Mouse (Mus musculus) forebrain, embryonic 10.5 days (tissue): ENCODE measurements at regions not wholly inside any gene's neighbourhood (a gene's known extent, or its start where the extent isn't known, plus 50 kb on each side); places are given as distances from the start of the nearest gene placed in this dataset.

Source experiments
- DNase-seq: peaks from one replicate; pipeline ENCODE4 v3.0.0-alpha.2; 2017; ENCODE audit warnings: low spot score; ENCODE audit errors: extremely low spot score
- H3K27ac ChIP-seq: fragments of 300-500 bp; sonication (generic); 2 replicates; pipeline ENCODE4 v1.5.1; 2016; ENCODE audit warnings: mild to moderate bottlenecking
- H3K27me3 ChIP-seq: fragments of 300-500 bp; sonication (generic); 2 replicates; pipeline ENCODE4 v1.6.1; 2016; ENCODE audit warnings: mild to moderate bottlenecking; ENCODE audit not compliant: poor library complexity, severe bottlenecking
- H3K36me3 ChIP-seq: fragments of 300-500 bp; sonication (generic); replicated peaks from 2 replicates; pipeline ENCODE4 v1.6.1; 2016; ENCODE audit warnings: mild to moderate bottlenecking, moderate library complexity
- H3K4me1 ChIP-seq: fragments of 300-500 bp; sonication (generic); 2 replicates; pipeline ENCODE4 v1.6.1; 2016
- H3K4me3 ChIP-seq: fragments of 300-500 bp; sonication (generic); 2 replicates; pipeline ENCODE4 v1.5.1; 2016; ENCODE audit warnings: mild to moderate bottlenecking, moderate library complexity
- H3K9me3 ChIP-seq: fragments of 300-500 bp; sonication (generic); 2 replicates; pipeline ENCODE4 v1.6.1; 2016; ENCODE audit warnings: mild to moderate bottlenecking, moderate library complexity
- WGBS: fragments of 180-500 bp; shearing (Covaris S2); methylation state at CpG from one replicate; pipeline ENCODE4 v1.1.7; 2016; 5-methylcytosine and 5-hydroxymethylcytosine counted together

DNA sequence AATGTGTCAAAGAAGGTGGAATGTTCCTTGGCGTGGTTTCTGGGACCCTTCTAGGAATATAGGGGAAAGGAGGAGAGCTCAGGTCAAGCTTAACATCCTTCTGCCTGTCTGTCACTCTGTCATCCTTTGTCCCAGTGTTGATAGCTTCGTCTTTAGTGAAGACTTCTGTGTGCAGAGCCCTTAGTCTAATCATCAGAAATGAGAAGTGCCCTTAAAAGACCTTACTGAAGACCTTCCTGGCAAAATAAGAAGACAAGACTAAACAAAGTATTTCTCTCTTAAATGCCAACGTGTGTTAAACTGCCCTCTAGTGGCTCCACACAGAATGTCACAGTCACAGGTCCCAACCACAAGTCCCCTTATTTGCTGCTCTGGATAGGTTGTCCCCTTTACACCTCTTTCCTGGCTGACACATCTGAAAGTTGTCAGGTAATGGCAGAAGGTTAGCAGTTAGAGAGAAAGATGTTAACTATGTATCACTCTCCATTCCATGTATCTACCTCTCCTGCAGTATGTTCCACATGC is 1914.8 kb upstream of the Lrrc6 start:
- H3K27me3 ChIP-seq, result no peaks in the 10 kb centered on the region
- 37% methylated on average over 3 of the region's 3 CpGs for WGBS
- no peak for DNase-seq

DNA sequence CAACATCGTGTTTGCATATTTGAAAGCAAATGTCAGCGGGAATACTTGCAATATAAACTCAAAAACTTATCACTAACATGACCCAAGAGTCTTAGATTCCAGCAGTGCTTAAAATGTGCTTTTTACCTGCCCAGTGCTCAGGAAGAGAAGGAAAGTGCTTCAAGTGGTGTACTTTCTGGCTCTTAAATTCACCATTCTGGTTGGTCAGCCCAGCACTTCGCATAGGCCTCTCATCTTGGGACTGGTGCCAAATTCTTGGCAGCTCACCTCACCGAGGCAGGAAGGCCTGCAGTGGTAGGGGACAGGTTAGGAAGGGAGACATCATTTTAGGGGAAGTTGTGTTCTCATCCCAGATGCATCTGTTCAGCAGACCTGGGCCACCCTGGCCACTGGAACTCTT is 1913.3 kb upstream of the Lrrc6 start:
- Histone ChIP-seq H3K4me1 (0 out of 2 replicates have a peak, but pooled peaks cover 3% of the 10 kb centered on the region), H3K36me3 (no peaks in the 10 kb centered on the region), H3K27ac (no peak overlapping the region), H3K4me3 (no peak overlapping the region), H3K9me3 (no peaks in the 10 kb centered on the region), H3K27me3 (no peaks in the 10 kb centered on the region)
- WGBS, result 71% methylated on average over 4 of the region's 4 CpGs
- DNase-seq, result no peak

More for the DNA sequence above, 1914.8 kb upstream of the Lrrc6 start:
- H3K27ac ChIP-seq, result no peak overlapping the region
- 0 out of 2 replicates have a peak, but pooled peaks cover 3% of the 10 kb centered on the region for H3K4me1 ChIP-seq
- no peaks in the 10 kb centered on the region for H3K9me3 ChIP-seq
- H3K36me3 ChIP-seq, result no peaks in the 10 kb centered on the region
- no peak overlapping the region for H3K4me3 ChIP-seq

GRCm38 (mm10) chr15:68412697-68413096 is 1912.0 kb upstream of the Lrrc6 start:
- Histone ChIP-seq H3K4me3 (no peak overlapping the region), H3K9me3 (no peaks in the 10 kb centered on the region), H3K36me3 (no peaks in the 10 kb centered on the region), H3K27ac (no peak overlapping the region), H3K4me1 (0 out of 2 replicates have a peak, but pooled peaks cover 3% of the 10 kb centered on the region), H3K27me3 (no peaks in the 10 kb centered on the region)
- WGBS, result 92% methylated on average over 2 of the region's 2 CpGs
- no peak for DNase-seq

- Histone ChIP-seq H3K4me3 (no peak overlapping the region), H3K36me3 (no peaks in the 10 kb centered on the region), H3K9me3 (no peaks in the 10 kb centered on the region), H3K4me1 (0 out of 2 replicates have a peak, but pooled peaks cover 2% of the 10 kb centered on the region), H3K27me3 (no peaks in the 10 kb centered on the region), H3K27ac (no peak overlapping the region)
- 88% methylated on average over 3 of the region's 3 CpGs for WGBS
- DNase-seq, result no peak
Measured at GRCm38 (mm10) chr15:68412156-68412555, 1911.4 kb upstream of the Lrrc6 start.

DNA sequence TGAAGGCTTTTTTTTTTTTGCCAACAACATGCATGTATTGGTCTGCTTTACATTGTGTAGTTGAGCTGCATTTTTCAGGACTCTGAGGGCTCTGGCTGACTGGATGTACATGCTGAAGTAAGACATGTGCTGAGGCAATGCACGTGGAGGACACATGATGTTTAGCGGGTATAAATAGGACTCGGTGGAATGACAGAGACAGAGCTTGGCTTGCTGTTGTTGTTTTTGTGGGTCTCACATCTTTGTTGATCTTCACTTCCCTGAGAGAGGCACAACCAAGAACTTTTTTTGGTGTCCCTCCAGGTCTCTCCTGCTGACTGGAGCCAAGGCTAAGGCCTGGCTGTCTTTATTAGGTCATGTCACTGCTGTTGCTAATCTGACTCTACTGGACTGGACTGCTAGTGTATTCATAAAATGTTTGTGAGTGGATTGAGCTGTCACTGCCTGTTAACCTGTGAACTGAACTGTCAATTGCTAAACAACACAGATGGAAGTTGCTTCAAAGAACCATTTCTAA is 1902.9 kb upstream of the Lrrc6 start:
- Histone ChIP-seq H3K4me3 (no peak overlapping the region), H3K36me3 (no peaks in the 10 kb centered on the region), H3K27me3 (no peaks in the 10 kb centered on the region), H3K4me1 (no peaks in the 10 kb centered on the region), H3K9me3 (no peaks in the 10 kb centered on the region), H3K27ac (no peak overlapping the region)
- 90% methylated on average over 3 of the region's 3 CpGs for WGBS
- no peak for DNase-seq

DNA sequence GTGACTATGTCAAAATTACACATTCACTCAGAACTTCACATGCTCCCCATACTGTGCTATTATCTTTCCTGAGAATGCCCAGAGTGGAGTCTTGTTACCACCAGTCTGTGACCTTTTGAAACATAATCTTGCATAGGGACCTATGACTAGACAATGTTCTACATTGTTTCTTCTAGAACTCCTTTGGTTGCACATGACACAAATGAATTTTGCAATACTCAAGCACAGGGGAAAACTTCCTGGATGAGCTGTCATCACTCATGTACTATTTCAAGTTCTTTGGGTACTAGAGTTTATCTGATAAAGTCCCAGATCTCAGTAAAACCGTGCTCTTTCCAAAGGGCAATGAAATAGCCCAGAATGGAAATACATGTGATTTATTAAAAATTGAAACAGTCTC is 1901.0 kb upstream of the Lrrc6 start:
- 75% methylated on average over 1 of the region's 1 CpGs for WGBS
- no peak for DNase-seq
- H3K36me3 ChIP-seq, result no peaks in the 10 kb centered on the region
- no peaks in the 10 kb centered on the region for H3K9me3 ChIP-seq
- H3K4me1 ChIP-seq, result no peaks in the 10 kb centered on the region
- no peak overlapping the region for H3K4me3 ChIP-seq
- no peak overlapping the region for H3K27ac ChIP-seq
- H3K27me3 ChIP-seq, result no peaks in the 10 kb centered on the region

DNA sequence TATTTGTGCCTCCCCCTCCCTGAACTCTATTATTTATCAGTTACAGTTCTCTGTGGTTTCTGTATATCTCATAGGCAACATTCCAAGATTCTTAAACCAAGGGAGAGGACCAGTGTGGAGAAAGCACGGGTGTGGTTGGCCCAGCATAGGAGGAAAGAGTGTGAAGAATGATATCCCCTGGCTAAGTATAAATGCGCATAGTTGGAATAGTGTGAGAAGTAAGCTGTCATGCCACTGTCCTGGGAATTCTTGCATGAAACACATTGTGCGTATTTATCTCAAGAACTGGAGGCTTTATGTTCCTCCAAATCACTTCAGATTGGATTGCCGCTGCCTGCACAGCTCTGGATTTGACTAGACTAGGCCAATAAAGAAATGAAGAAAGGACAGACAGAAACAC is 1900.3 kb upstream of the Lrrc6 start:
- Histone ChIP-seq H3K27ac (no peak overlapping the region), H3K9me3 (no peaks in the 10 kb centered on the region), H3K4me3 (no peak overlapping the region), H3K4me1 (no peaks in the 10 kb centered on the region), H3K27me3 (no peaks in the 10 kb centered on the region), H3K36me3 (no peaks in the 10 kb centered on the region)
- WGBS, result 93% methylated on average over 4 of the region's 4 CpGs
- no peak for DNase-seq

DNA sequence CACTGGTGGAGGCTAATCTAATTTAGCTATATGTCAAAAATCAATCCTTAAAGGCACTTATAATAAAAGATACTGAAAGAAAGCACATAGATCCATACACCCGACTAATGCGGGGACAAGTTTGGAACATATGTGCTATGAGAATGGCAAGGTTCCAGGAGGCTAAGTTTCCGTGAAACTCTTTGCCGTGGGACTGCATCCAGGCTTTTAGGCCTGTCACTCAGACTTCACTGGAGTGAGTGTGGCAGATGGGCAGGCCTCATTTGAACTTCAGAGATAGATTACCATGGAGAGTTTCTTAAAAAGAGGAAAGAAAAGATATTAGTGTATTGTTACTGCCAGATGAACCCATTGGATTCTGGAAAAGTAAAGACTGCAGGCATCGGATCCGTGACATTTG is 1895.9 kb upstream of the Lrrc6 start:
- H3K4me3 ChIP-seq, result no peak overlapping the region
- no peak for DNase-seq
- H3K4me1 ChIP-seq, result no peaks in the 10 kb centered on the region
- WGBS, result 93% methylated on average over 6 of the region's 6 CpGs
- H3K27me3 ChIP-seq, result no peaks in the 10 kb centered on the region
- no peak overlapping the region for H3K27ac ChIP-seq
- H3K9me3 ChIP-seq, result no peaks in the 10 kb centered on the region
- no peaks in the 10 kb centered on the region for H3K36me3 ChIP-seq

GRCm38 (mm10) chr15:68394749-68395148 is 1894.0 kb upstream of the Lrrc6 start:
- H3K4me3 ChIP-seq, result no peak overlapping the region
- H3K27me3 ChIP-seq, result no peaks in the 10 kb centered on the region
- DNase-seq, result no peak
- H3K4me1 ChIP-seq, result no peaks in the 10 kb centered on the region
- H3K9me3 ChIP-seq, result no peaks in the 10 kb centered on the region
- 88% methylated on average over 1 of the region's 1 CpGs for WGBS
- no peaks in the 10 kb centered on the region for H3K36me3 ChIP-seq
- no peak overlapping the region for H3K27ac ChIP-seq

DNA sequence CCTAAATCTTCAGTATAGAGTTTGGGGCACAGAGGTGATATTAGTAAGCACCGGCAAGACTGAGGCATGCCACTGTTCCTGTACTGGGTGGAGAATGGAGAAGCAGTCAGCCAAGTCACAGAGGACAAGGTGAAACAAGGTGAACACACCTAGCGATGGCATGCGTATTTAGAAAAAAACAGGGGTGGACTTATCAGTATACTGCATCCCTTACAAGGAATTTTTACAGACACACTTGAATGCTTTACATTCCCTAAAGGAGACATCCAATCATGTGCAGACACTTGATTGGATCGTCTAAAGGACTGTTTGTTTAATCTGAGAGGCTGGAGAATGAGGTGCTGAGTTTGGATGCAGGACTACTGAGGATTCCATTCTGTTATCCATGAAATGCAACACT is 1893.4 kb upstream of the Lrrc6 start:
- Histone ChIP-seq H3K27ac (no peak overlapping the region), H3K36me3 (no peaks in the 10 kb centered on the region), H3K4me1 (no peaks in the 10 kb centered on the region), H3K4me3 (no peak overlapping the region), H3K27me3 (no peaks in the 10 kb centered on the region), H3K9me3 (no peaks in the 10 kb centered on the region)
- 94% methylated on average over 4 of the region's 4 CpGs for WGBS
- no peak for DNase-seq

DNA sequence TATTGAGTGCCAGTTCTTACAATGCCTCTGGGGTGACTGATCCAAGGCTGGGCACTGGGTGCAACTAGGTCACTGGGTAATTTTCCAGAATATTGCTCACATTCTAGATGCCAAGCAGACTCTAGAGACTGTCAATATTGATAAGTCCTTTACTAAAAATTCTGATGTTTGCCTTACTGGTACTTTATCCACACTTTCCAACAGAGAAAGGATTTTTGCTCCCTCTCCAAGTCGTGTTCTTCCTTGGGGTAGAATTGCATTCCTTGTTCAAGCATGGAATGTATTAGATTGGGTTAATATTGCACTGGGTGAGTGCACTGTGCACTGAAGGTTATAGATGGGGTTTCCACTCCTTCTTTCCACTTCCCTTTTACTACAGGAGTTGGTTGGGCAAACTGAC is 1891.0 kb upstream of the Lrrc6 start:
- 47% methylated on average over 1 of the region's 1 CpGs for WGBS
- Histone ChIP-seq H3K9me3 (no peaks in the 10 kb centered on the region), H3K36me3 (no peaks in the 10 kb centered on the region), H3K4me1 (no peaks in the 10 kb centered on the region), H3K4me3 (no peak overlapping the region), H3K27ac (no peak overlapping the region), H3K27me3 (no peaks in the 10 kb centered on the region)
- DNase-seq, result no peak

- no peaks in the 10 kb centered on the region for H3K36me3 ChIP-seq
- WGBS, result 91% methylated on average over 5 of the region's 5 CpGs
- no peak overlapping the region for H3K4me3 ChIP-seq
- no peaks in the 10 kb centered on the region for H3K4me1 ChIP-seq
- H3K27me3 ChIP-seq, result no peaks in the 10 kb centered on the region
- no peak for DNase-seq
- no peaks in the 10 kb centered on the region for H3K9me3 ChIP-seq
- H3K27ac ChIP-seq, result no peak overlapping the region
Measured at GRCm38 (mm10) chr15:68389855-68390254, 1889.1 kb upstream of the Lrrc6 start.

DNA sequence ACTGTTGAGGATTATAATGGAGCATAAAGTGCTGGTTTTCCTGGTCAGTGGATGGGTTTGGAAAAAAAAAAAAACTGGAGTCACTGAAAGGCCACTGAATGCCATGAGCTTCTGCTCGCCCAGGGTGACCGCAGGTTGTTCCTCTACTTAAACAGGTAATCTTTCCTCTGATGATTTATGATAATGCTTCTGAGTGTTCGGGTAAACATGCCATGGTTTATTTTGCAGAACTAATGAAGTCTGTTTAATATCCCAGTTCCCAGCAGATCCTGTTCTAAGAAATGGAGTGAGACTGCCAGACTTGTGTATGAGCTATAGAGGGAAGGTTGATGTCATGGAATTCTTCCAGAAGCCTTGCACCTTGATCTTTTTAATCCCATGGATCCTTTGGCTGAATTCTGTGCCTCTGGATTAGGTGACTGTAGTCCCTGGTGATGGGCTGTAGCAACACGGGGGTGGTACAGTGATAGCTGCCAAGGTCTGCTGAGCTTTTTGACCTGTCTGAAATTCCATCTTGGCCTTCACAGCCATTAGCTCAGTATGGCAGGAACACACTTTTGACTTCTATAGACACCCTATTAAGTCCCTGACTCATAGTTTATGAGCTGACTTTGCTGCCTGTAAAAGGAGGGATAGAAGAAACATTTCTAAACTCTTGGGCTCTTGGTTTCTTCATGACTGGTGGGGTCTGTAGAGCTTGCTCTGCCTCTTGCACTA is 1886.8 kb upstream of the Lrrc6 start:
- H3K27ac ChIP-seq, result no peak overlapping the region
- H3K4me3 ChIP-seq, result no peak overlapping the region
- no peaks in the 10 kb centered on the region for H3K4me1 ChIP-seq
- no peaks in the 10 kb centered on the region for H3K36me3 ChIP-seq
- DNase-seq, result no peak
- WGBS, result 91% methylated on average over 4 of the region's 4 CpGs
- H3K27me3 ChIP-seq, result no peaks in the 10 kb centered on the region
- H3K9me3 ChIP-seq, result no peaks in the 10 kb centered on the region
